ENCODE assay signal across 11 mouse cellular contexts in genomic region chr5:113504654-113505053, GRCm38 (mm10). TPM values are rescaled to one million over a fixed set of nuclear protein-coding genes. Genes with fewer than 3 reads are reported as not detected.
A peak's percentile ranks its signal among the peaks of the same experiment; 100 is the strongest.
DNase-seq lines count a peak whose midpoint lies in the region; ATAC-seq and TF ChIP-seq lines count a peak whose summit lies in the region.
"Had no signal": no experiment of that assay in that cellular context is flagged by ENCODE, and none has a peak within 500 bp of the region (broad histone marks: within the 10 kb centered on the region; RNA-seq: fewer than 3 reads in every experiment).

No protein-coding gene starts in this region.

- no peak overlapping the region for H3K4me2 ChIP-seq in midbrain, postnatal 0 days (ENCODE audit: low read depth, low read length, poor library complexity, severe bottlenecking)

- DNase-seq in brain, embryonic 14.5 days (ENCODE audit: low read depth) = peak; percentile 73
- DNase-seq in embryo, embryonic 10.5 days (ENCODE audit: low spot score) = peak; percentile 64
- DNase-seq in forelimb bud, embryonic 11.5 days (ENCODE audit: low read depth, low spot score) = peak; percentile 19
- DNase-seq in midbrain, postnatal 0 days (ENCODE audit: low spot score) = peak; percentile 61
- DNase-seq in urinary bladder, adult 2 months (ENCODE audit: low spot score) = no peak
- no peak for DNase-seq in frontal cortex, postnatal 36 days (ENCODE audit: low spot score in 2 of 2)
- DNase-seq: kidney, adult 11 months; thymus, postnatal 14 days had no signal

- TF ChIP-seq CTCF in brain, embryonic 14.5 days (IDR thresholded peaks at IDR 0.05; ENCODE audit: borderline replicate concordance, extremely low read depth, insufficient read depth, insufficient read length) = no peak
- no peak for TF ChIP-seq CTCF in midbrain, postnatal 0 days (IDR thresholded peaks at IDR 0.05)

- ATAC-seq in midbrain, postnatal 0 days (ENCODE audit: low FRiP score) = no peak
- no peak for ATAC-seq in megakaryocyte progenitor cell, adult 5-6 weeks (replicated peaks; ENCODE audit: poor library complexity)

- H3K27me3 ChIP-seq in midbrain, postnatal 0 days (ENCODE audit: insufficient read depth, low read length) = no peaks in the 10 kb centered on the region

- peak overlapping the region; percentile 59; the same call in 1 of the 2 replicates for H3K27ac ChIP-seq in midbrain, postnatal 0 days (ENCODE audit: low read depth, low read length)
- H3K27ac ChIP-seq: limb, embryonic 13.5 days had no signal

- no peak for TF ChIP-seq POLR2A in brain, embryonic 14.5 days (IDR thresholded peaks at IDR 0.05; ENCODE audit: borderline replicate concordance, extremely low read depth, insufficient read depth, insufficient read length, poor library complexity, severe bottlenecking)

- H3K4me1 ChIP-seq in midbrain, postnatal 0 days (ENCODE audit: insufficient read depth, low read length) = peaks cover 7% of the 10 kb centered on the region

- no peak overlapping the region for H3K4me3 ChIP-seq in midbrain, postnatal 0 days (ENCODE audit: low read depth, low read length)
- H3K4me3 ChIP-seq: limb, embryonic 13.5 days had no signal

- no peaks in the 10 kb centered on the region for H3K9me3 ChIP-seq in midbrain, postnatal 0 days (ENCODE audit: low read length)
- H3K9me3 ChIP-seq: limb, embryonic 13.5 days had no signal

- 27% methylated on average over 4 of the region's 4 CpGs for WGBS in midbrain, postnatal 0 days

- H3K36me3 ChIP-seq in midbrain, postnatal 0 days (ENCODE audit: insufficient read depth, low read length) = 0 out of 2 replicates have a peak, but pooled peaks cover 3% of the 10 kb centered on the region
- H3K36me3 ChIP-seq: limb, embryonic 13.5 days had no signal

- H3K9ac ChIP-seq in midbrain, postnatal 0 days (replicated peaks; ENCODE audit: low read length, poor library complexity, severe bottlenecking) = no peak overlapping the region
- H3K9ac ChIP-seq: limb, embryonic 13.5 days had no signal

RNA-seq across cellular contexts. Expression of gene Wscd2, which starts 14.5 kb away (rescaled TPM):
- polyA plus RNA-seq in brain, embryonic 14.5 days (2012; rRNA removed) = 9.2 and 13.5 TPM in 2 replicates
- total RNA-seq in midbrain, postnatal 0 days (2014; rRNA removed) = 26.4 and 28.8 TPM in 2 replicates
- polyA plus RNA-seq in midbrain, postnatal 0 days (2015; fragmentation: Nextera tagmentation; extraction: Ambion mirVana) = 11.7 and 13.2 TPM in 2 replicates
- polyA plus RNA-seq in urinary bladder, adult 2 months (2012; rRNA removed) = 23.5 and 29.6 TPM in 2 replicates
- not detected in 2 replicates for total RNA-seq in megakaryocyte progenitor cell, adult 5-6 weeks (2015)
- total RNA-seq in megakaryocyte progenitor cell, adult 5-6 weeks (2017) = not detected in 2 replicates
- total RNA-seq: granulocyte monocyte progenitor cell, adult 5-6 weeks had no signal

Comparison
In these comparisons a context has a peak if more than half of its experiments do, and no peak if none do; other contexts are left out.
1. DNase-seq: peak in brain, embryonic 14.5 days (single experiment), embryo, embryonic 10.5 days (single experiment), forelimb bud, embryonic 11.5 days (single experiment) and midbrain, postnatal 0 days (single experiment); none in urinary bladder, adult 2 months (single experiment) and frontal cortex, postnatal 36 days (0 of 2).